Mouse (Mus musculus): ENCODE results near the gene Pcbp3.
"Not testable (repeated sequence)": the region's sequence is repeated elsewhere in the genome, so short reads cannot be mapped to it uniquely, and the experiment has no call there.

Pcbp3 gene

DNA sequence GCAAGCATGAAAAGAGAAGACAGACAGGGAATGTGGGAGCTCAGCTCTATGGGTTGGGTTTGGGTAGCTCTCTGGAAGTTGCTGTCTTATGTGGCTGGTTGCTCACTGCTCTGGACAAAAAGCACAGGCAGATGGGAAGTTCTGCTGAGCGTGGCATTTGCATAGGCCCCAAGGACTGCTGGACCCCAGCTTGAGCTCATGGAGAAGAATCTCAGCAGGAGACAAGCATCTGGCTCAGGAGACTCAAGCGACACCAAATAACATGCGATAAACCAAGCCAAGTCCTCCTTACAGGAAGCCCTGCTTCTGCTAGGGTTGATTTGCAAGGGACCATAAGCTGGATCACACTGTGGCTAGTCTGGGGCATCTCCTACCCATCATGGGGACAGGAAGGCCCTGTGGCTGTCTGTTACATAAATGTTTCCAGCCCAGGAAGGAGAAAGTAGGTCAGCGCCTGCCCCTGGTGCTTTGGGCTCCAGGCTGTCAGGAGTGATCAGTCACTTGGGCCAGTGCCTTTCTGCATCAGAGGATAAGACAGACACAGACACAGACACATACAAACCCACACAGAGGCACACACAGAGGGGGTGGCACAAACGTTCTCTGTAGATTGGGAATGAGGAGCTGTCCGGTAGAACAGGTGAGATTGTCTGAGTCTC, 159.7 kb downstream of the Pcbp3 start:
- DNase-seq (ENCODE audit: low read depth, low spot score) = no peak

- no peak for DNase-seq (ENCODE audit: low read depth, low spot score)
Measured at GRCm38 (mm10) chr10:76801237-76801641, 160.4 kb downstream of the Pcbp3 start.

DNA sequence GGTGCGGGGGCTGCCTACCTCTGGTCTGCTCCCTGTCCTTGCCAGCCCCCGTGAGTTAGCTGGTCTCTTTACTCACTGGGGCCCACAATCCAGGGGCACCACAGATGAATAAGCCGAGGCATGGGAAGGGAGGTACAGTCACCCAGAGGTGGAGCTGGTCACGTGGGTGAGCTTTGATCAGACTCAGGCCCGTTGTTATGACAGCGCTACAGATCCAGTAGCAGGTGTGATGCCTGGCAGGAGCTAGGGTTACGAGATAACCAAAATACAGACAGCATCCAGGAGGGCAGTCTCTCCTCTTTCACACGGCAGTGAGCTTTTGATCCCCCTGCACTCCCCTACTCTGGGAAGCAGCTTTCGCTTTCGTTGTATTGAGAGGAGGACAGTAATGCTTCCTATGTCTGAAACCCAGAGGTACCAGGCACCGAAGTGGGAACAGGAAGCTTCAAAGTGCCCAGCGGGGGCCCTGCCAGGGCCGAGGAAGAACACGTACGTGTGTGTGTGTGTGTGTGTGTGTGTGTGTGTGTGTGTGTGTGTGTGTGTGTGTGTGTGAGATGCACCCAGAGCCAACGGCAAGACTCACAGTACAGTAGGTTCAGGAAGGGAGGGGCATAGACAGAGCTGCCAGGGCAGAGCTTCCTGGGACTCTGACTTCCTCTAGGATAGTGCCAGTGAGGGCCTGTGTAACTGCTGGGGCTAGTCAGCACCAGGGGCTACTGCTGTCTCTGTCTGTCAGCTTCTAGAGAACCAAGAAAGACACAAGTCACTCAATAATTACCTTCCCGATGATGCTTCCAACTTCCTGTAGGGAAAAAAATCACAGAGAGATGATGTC, 162.7 kb downstream of the Pcbp3 start:
- DNase-seq (ENCODE audit: low read depth, low spot score) = peak; percentile 4

GRCm38 (mm10) chr10:76794102-76794501, 167.6 kb downstream of the Pcbp3 start:
- DNase-seq (ENCODE audit: low read depth, low spot score) = no peak

DNA sequence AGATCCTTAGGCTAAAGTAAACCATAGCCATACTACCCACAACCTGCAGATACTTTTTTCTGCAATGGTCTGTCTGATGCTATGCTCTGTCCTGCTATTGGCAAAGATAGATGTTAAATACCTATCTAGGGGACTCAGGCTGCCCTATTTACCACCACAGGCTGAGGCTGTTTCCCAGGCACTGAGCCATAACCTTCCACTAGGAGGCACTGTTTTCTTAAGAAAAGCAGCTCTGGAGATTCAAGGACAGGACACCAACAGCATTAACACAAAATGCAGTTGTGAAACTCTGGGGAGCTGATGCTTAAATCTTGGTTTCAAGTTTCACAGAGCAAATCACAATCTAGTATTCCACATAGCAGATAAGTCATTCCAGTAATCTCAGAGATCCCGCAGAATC, 170.2 kb downstream of the Pcbp3 start:
- peak; percentile 59 for DNase-seq (ENCODE audit: low read depth, low spot score)

- no peak for DNase-seq (ENCODE audit: low read depth, low spot score)
Measured at GRCm38 (mm10) chr10:76789885-76790284, 171.8 kb downstream of the Pcbp3 start.

- no peak for DNase-seq (ENCODE audit: low read depth, low spot score)
Measured at GRCm38 (mm10) chr10:76785312-76785711, 176.4 kb downstream of the Pcbp3 start.

DNA sequence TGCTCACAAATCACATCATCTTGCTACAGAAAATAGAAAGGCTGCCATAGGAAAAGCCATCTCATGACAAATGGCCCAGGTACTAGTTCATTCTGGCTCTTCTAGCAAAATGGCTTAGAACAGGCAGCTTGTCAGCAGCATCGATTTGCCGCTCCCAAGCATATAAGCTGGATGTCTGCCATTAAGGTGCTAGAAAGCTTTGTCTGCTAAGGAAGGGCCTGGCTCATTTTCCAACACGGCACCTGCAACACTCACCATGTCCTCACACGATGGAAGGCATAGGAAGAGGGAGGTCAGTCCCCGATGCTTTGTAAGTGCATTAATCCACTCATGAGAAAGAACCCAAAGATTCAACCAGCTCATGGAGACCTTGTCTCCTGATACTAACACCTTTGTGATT, 182.5 kb downstream of the Pcbp3 start:
- DNase-seq (ENCODE audit: low read depth, low spot score) = no peak

DNA sequence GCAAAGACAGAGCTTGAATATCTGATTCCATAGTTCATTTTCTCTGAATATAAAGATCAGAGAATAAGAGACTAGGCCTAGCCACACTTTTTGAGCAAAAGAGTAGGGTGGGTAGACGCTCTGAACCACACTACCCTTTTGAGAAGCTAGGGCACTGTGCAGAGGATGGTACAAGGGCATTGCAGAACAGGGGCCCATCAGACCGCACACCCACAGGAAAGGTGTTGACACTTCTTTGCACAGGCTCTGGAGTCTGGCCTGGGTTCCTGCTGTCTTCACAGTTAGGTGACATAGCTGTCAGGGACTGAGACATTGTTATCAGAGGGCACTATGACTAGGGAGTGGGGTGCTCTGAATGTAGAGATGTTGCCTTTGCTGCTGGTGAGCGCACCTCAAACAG, 190.1 kb downstream of the Pcbp3 start:
- no peak for DNase-seq (ENCODE audit: low read depth, low spot score)

DNA sequence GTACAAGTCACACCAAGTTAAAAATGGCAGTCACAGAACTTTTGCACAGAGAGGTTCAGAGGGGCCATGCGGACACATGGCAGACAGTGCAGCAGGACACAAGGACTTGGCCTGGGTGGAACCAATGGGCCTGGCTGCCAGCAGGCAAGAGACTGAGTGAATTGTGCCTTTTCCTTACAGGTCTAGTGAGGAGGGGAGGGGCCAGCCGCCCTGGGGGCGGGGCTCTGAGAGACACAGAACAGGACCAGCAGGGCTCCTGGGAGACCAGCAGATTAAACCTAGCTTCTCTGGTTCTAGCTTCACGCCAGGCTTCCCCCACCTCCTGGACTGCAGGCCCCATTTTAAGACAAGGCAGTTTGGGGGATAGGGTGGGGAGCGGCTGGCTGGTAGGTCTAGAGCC, 190.6 kb downstream of the Pcbp3 start:
- DNase-seq (ENCODE audit: low read depth, low spot score) = no peak

- no peak for DNase-seq (ENCODE audit: low read depth, low spot score)
Measured at GRCm38 (mm10) chr10:76769581-76769980, 192.1 kb downstream of the Pcbp3 start.

DNA sequence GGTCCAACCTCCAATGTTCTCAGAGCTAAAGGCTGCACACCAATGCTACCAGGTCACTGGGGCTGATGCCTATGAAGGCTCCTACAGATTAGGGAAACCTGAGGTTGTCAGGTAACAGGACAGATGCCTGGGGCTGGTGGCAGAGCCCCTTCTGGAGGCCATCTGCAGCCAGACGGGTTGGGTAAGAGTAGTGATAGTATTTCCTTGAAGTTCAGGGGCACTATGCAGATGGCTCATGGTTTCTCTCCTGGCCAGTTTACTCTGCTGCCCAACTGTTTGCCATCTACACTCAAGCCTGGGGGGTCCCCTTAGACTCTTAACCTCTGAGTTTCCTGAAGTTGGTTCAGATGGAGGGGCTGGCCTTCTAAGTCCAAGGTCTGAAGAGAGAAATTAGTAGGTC, 195.5 kb downstream of the Pcbp3 start:
- no peak for DNase-seq (ENCODE audit: low read depth, low spot score)

DNA sequence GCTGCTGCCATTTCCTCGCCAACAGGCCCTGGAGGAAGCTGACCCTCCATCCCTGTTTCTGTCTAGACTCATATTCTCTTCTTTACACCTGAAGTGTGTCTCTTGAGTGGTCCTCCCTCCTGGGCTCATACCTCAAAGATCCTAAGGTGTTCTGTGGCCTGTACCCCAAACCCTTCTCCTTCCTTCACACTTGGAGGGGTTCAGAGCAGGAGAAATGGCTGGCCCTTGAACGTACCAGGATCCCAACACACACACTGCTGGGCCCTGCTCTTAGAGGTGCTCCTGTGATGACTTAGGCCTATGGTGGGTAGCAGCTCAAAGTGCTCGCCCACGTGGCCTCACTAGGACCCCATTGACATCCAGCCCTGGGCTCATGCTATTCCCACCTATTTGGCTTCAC, 196.8 kb downstream of the Pcbp3 start:
- DNase-seq (ENCODE audit: low read depth, low spot score) = no peak

- no peak for DNase-seq (ENCODE audit: low read depth, low spot score)
Measured at GRCm38 (mm10) chr10:76763016-76763415, 198.7 kb downstream of the Pcbp3 start.

DNA sequence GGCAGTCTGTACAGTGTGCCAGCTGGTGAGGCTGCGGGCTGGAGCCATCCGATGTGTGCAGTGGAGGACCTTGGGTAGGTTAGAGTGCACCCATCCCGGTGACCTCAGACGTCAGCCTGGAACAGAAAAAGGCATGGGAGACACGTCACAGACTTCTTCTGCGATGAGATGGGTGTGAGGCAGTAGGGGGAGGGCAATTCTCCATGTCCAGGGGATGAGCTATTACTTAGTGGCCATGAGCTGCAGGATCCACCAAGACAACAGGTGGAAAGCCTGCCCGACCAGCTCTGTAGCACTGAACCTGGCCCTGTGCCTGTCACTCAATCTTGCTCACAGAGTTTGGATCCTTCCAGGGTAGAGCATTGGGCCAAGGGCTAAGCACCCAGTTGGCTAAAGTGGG, 199.3 kb downstream of the Pcbp3 start:
- DNase-seq (ENCODE audit: low read depth, low spot score) = no peak

- DNase-seq (ENCODE audit: low read depth, low spot score) = no peak
Measured at GRCm38 (mm10) chr10:76759878-76760277, 201.8 kb downstream of the Pcbp3 start.

GRCm38 (mm10) chr10:76753640-76754039, 208.0 kb downstream of the Pcbp3 start:
- DNase-seq (ENCODE audit: low read depth, low spot score) = no peak

- not testable (repeated sequence) for DNase-seq (ENCODE audit: low read depth, low spot score)
Measured at GRCm38 (mm10) chr10:76744267-76744666, 217.4 kb downstream of the Pcbp3 start.

DNA sequence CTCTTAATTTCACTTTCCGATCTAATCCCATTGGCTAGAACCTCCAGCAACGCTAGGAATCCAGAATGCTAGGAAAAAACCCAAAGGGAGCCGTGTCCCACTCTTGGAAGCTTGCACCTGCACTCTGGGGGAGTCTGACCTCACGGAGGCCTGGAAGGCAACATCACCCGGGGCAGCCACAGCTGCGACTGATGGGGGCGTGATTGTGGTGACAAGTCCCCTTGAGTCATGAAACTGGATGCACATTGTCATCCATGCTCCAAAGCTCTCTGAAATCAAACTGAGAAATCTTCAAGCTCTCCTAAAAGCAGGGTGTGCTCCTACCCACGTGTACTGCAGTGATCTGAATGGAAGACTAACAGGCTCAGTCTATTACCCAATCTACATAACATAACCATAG, 224.9 kb downstream of the Pcbp3 start:
- DNase-seq (ENCODE audit: low read depth, low spot score) = no peak

DNA sequence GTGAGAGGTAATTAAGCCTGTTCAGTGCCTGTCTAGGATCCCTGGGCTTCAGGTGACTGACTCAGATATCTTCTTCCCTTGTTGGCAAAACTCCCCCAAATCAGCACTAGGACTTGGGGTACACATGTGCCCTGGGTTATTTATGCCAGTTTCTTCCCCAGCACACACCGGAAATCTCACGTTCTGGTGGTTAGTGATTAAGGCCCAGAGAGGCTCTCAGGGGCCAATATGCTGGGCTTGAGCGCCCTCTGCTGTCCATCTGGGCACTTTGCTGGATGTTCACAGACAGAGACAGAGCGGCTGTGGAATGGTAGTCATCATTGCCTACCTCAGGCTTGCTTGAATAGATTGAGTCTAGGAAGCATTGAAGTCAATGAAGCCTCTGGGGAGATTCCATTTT, 226.7 kb downstream of the Pcbp3 start:
- peak; percentile 76 for DNase-seq (ENCODE audit: low read depth, low spot score)

DNA sequence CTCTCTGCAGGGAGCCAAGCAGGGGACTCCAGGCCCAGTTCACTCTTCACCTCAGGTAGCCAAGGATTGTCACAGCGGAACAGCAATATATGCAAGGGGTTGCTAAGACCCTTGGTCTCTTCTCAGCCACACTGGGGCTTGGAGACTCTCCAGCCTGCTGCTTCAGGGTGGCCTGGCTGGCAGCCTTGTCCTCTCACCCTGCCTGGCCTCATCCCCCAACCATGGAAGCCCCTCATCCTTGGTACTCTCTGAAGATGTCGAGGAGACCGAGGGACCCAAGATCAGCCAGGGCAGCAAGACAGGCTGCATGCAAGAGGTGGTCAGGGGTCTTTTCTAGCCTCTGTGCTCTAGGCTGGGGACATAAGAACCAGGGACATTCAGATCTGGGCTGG, 228.0 kb downstream of the Pcbp3 start:
- DNase-seq (ENCODE audit: low read depth, low spot score) = no peak

DNA sequence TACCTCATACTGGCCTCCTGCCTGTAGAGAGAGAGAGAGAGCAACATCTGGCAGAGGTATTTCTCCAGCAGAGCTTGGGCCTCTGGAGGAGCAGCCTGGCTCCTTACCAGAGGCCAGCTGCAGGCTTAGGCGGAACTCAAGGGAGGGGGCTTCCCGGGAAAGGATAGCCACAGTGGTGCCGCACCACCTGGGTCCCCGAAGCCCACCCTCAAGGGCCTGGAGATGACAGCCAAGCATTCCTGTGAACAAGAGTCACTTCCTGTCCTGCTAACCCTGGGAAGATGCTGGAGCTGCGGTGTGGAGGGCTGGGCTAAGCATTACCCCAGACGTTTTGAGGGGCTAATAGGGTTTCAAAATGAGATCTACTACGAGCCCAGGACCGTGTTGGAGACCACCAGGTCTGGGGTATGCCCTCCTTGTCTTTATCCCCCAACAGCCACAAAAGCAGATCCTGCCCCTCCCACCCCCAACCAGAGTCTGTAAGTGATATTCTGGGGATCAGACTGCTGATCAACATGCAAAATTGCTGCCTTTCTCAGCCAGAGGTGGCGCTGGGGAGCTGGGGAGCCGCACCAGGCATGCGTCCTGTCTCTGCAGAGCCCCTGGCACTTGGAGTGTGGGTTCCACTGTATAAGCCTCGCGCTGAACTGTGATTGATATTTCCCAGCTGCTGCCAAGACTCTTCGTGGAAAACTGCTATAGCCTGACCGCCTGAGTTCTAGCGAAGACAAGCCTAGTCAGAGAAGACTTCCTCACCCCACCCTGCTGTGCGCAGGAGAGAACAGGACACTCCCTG, 228.6 kb downstream of the Pcbp3 start:
- DNase-seq (ENCODE audit: low read depth, low spot score) = peak; percentile 41

Data from A20 (cell line).